Mouse (Mus musculus) ES-Bruce4 (cell line): Measurements from ENCODE around the gene Dydc1.

Experiments used
- CTCF ChIP-seq: IDR thresholded peaks from one replicate; pipeline ENCODE4 v1.8.1; 2011; ENCODE audit warnings: low read depth, low read length
- EP300 ChIP-seq: IDR thresholded peaks from 2 replicates; pipeline ENCODE4 v1.6.1; 2011; ENCODE audit warnings: low read depth, low read length; ENCODE audit not compliant: insufficient read depth

DNA sequence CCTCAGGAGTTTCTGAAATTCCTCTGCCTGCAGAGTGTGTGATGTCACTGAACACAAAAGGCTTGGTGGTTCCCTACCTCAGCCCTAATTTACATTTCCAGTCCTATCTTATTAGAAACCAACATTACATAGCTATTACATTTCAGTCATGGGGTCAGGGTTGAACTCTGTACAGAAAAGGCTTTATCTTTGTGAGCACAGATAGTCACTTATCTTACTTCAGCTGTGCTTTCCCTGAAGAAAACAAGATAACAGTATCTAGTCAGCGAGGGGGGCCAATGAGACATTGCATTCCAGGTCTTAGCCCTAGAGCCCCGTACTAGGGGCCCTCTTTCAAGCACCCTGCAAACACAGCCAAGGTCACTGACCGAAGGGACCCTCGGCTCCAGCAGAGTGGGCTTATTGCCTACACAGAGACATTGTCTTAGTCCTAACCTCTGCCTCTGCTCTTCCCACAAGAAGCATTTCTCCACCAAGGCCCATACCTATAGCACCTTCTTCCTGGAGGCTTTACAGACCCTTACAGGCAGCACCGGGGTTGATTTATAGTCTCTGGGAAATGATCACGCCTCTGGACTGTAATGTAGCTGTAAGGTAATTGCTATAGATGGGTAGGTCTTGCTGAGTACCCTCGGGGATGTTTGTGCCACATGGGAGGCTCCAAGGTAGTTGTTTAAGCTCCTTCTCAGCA is 47.0 kb upstream of the Dydc1 start:
- TF ChIP-seq CTCF (no peak), EP300 (no peak)
